Mouse (Mus musculus) MEL (cell line): ENCODE data around the gene Ccdc171. TPM values are rescaled to one million over a fixed set of nuclear protein-coding genes. Genes with fewer than 3 reads are reported as not detected.

Experiments used
- DNase-seq: peaks from one replicate; pipeline ENCODE4 v3.0.0; 2011; ENCODE audit warnings: low read depth, low spot score
- H3K27ac ChIP-seq: 2 replicates; pipeline ENCODE4 v1.5.1; 2012; ENCODE audit warnings: low read depth, mild to moderate bottlenecking, control low read depth, low read length, moderate library complexity; ENCODE audit not compliant: control insufficient read depth
- H3K27me3 ChIP-seq, 2 experiments: fragments of 150-350 bp in 1 of 2; sonication (generic) in 1 of 2; 2 replicates each; pipeline ENCODE4 v1.6.1; 2012; ENCODE audit warnings: low read length in 2 of 2, mild to moderate bottlenecking in 2 of 2, improper control_type of control experiment in 1 of 2, moderate library complexity in 1 of 2; ENCODE audit not compliant: insufficient read depth in 2 of 2, control insufficient read depth in 1 of 2
- H3K36me3 ChIP-seq, 2 experiments: 2 replicates each; pipeline ENCODE4 v1.6.1; 2012 to 2014; ENCODE audit warnings: low read length in 2 of 2, improper control_type of control experiment in 1 of 2, inconsistent platforms in 1 of 2, mild to moderate bottlenecking in 1 of 2; ENCODE audit not compliant: insufficient read depth in 2 of 2, control insufficient read depth in 1 of 2
- H3K4me1 ChIP-seq, 2 experiments: fragments of 150-350 bp in 1 of 2; sonication (generic) in 1 of 2; 2 replicates each; pipeline ENCODE4 v1.6.1; 2012; ENCODE audit warnings: low read length in 2 of 2, improper control_type of control experiment in 1 of 2, mild to moderate bottlenecking in 1 of 2; ENCODE audit not compliant: insufficient read depth in 2 of 2, control insufficient read depth in 1 of 2
- H3K4me3 ChIP-seq, 2 experiments: fragments of 150-350 bp in 1 of 2; sonication (generic) in 1 of 2; 2 replicates each; pipeline ENCODE4 v1.5.1; 2012; ENCODE audit warnings: low read depth in 2 of 2, low read length in 2 of 2, mild to moderate bottlenecking in 2 of 2, moderate library complexity in 2 of 2, control low read depth in 1 of 2, improper control_type of control experiment in 1 of 2; ENCODE audit not compliant: control insufficient read depth in 1 of 2, insufficient read depth in 1 of 2
- H3K79me2 ChIP-seq: 2 replicates; pipeline ENCODE4 v1.6.1; 2012; ENCODE audit warnings: mild to moderate bottlenecking, low read length, moderate library complexity; ENCODE audit not compliant: control insufficient read depth, poor library complexity, insufficient read depth
- H3K9ac ChIP-seq: 2 replicates; pipeline ENCODE4 v1.6.1; 2012; ENCODE audit warnings: low read depth, mild to moderate bottlenecking, control low read depth, low read length, moderate library complexity; ENCODE audit not compliant: control insufficient read depth, poor library complexity, severe bottlenecking
- H3K9me3 ChIP-seq: fragments of 150-350 bp; sonication (generic); replicated peaks from 2 replicates; pipeline ENCODE4 v1.6.1; 2012; ENCODE audit warnings: mild to moderate bottlenecking, low read length, improper control_type of control experiment, moderate library complexity; ENCODE audit not compliant: insufficient read depth
- BHLHE40 ChIP-seq: IDR thresholded peaks from 2 replicates; pipeline ENCODE4 v1.6.1; 2012; ENCODE audit warnings: low read depth, mild to moderate bottlenecking, inconsistent platforms, low read length, improper control_type of control experiment, borderline replicate concordance
- CHD2 ChIP-seq: IDR thresholded peaks from 2 replicates; pipeline ENCODE4 v1.6.1; 2011; ENCODE audit warnings: low read length, improper control_type of control experiment
- E2F4 ChIP-seq: IDR thresholded peaks from 2 replicates; pipeline ENCODE4 v1.6.1; 2011; ENCODE audit warnings: low read depth, low read length, improper control_type of control experiment, borderline replicate concordance
- ELF1 ChIP-seq: IDR thresholded peaks from 2 replicates; pipeline ENCODE4 v1.6.1; 2014; ENCODE audit warnings: low read depth, mild to moderate bottlenecking, inconsistent platforms, low read length, improper control_type of control experiment, moderate library complexity
- ETS1 ChIP-seq: IDR thresholded peaks from 2 replicates; pipeline ENCODE4 v1.6.1; 2012; ENCODE audit warnings: low read depth, mild to moderate bottlenecking, inconsistent platforms, low read length, improper control_type of control experiment, moderate library complexity
- GATA1 ChIP-seq: IDR thresholded peaks from 2 replicates; pipeline ENCODE4 v1.6.1; 2011; ENCODE audit warnings: low read depth, low read length, improper control_type of control experiment
- HCFC1 ChIP-seq: IDR thresholded peaks from 2 replicates; pipeline ENCODE4 v1.6.1; 2012; ENCODE audit warnings: low read depth, mild to moderate bottlenecking, inconsistent platforms, low read length, improper control_type of control experiment, moderate library complexity
- MAFK ChIP-seq: IDR thresholded peaks from 2 replicates; pipeline ENCODE4 v1.6.1; 2011; ENCODE audit warnings: low read depth, mild to moderate bottlenecking, low read length, improper control_type of control experiment, borderline replicate concordance
- MAZ ChIP-seq: IDR thresholded peaks from 2 replicates; pipeline ENCODE4 v1.6.1; 2012; ENCODE audit warnings: low read depth, mild to moderate bottlenecking, inconsistent platforms, low read length, improper control_type of control experiment
- MYB ChIP-seq: IDR thresholded peaks from 2 replicates; pipeline ENCODE4 v1.6.1; 2011; ENCODE audit warnings: mild to moderate bottlenecking, low read depth, low read length, improper control_type of control experiment
- NRF1 ChIP-seq: IDR thresholded peaks from 2 replicates; pipeline ENCODE4 v1.6.1; 2014; ENCODE audit warnings: low read depth, mild to moderate bottlenecking, inconsistent platforms, low read length, improper control_type of control experiment, moderate library complexity; ENCODE audit not compliant: poor library complexity, insufficient read depth, severe bottlenecking
- POLR2A ChIP-seq, 2 experiments: IDR thresholded peaks; 2 replicates each; pipeline ENCODE4 v1.6.1; 2011 to 2012; ENCODE audit warnings: low read length in 2 of 2, mild to moderate bottlenecking in 2 of 2, control low read depth in 1 of 2, improper control_type of control experiment in 1 of 2, low read depth in 1 of 2, moderate library complexity in 1 of 2; ENCODE audit not compliant: control insufficient read depth in 1 of 2, insufficient read depth in 1 of 2, poor library complexity in 1 of 2
- POLR2AphosphoS2 ChIP-seq: IDR thresholded peaks from 2 replicates; pipeline ENCODE4 v1.6.1; 2011; ENCODE audit warnings: low read length, improper control_type of control experiment
- RAD21 ChIP-seq: IDR thresholded peaks from 2 replicates; pipeline ENCODE4 v1.6.1; 2011; ENCODE audit warnings: mild to moderate bottlenecking, low read depth, low read length, improper control_type of control experiment
- RCOR1 ChIP-seq: IDR thresholded peaks from 2 replicates; pipeline ENCODE4 v1.6.1; 2012; ENCODE audit warnings: low read depth, mild to moderate bottlenecking, inconsistent platforms, low read length, improper control_type of control experiment
- TBP ChIP-seq: IDR thresholded peaks from 2 replicates; pipeline ENCODE4 v1.8.0; 2011; ENCODE audit warnings: low read depth, low read length, improper control_type of control experiment
- USF1 ChIP-seq: IDR thresholded peaks from 2 replicates; pipeline ENCODE4 v1.6.1; 2014; ENCODE audit warnings: low read depth, mild to moderate bottlenecking, inconsistent platforms, low read length, improper control_type of control experiment, moderate library complexity
- USF2 ChIP-seq, 2 experiments: IDR thresholded peaks; 2 replicates each; pipeline ENCODE4 v1.6.1; 2011 to 2012; ENCODE audit warnings: improper control_type of control experiment in 2 of 2, low read length in 2 of 2, borderline replicate concordance in 1 of 2, inconsistent platforms in 1 of 2, low read depth in 1 of 2, mild to moderate bottlenecking in 1 of 2; ENCODE audit not compliant: insufficient read depth in 1 of 2
- ZC3H11A ChIP-seq: IDR thresholded peaks from 2 replicates; pipeline ENCODE4 v1.6.1; 2012; ENCODE audit warnings: low read depth, mild to moderate bottlenecking, inconsistent platforms, low read length, improper control_type of control experiment
- ZKSCAN1 ChIP-seq: IDR thresholded peaks from 2 replicates; pipeline ENCODE4 v1.6.1; 2012; ENCODE audit warnings: low read depth, mild to moderate bottlenecking, inconsistent platforms, low read length, improper control_type of control experiment, moderate library complexity
- polyA plus RNA-seq, 2 experiments: library from polyadenylated mRNA; stranded (reverse) in 1 of 2; unstranded in 1 of 2; fragments of >175 nt in 1 of 2; fragments of >200 nt in 1 of 2; gene quantifications; 2 replicates each; pipeline versions ENCODE4 v1.2.1 to v1.2.4; 2012; ENCODE audit warnings: low replicate concordance in 2 of 2, low read depth in 1 of 2; ENCODE audit not compliant: insufficient read length in 2 of 2, insufficient read depth in 1 of 2, missing spikeins in 1 of 2
- total RNA-seq: library from RNA; depleted of rRNA; stranded (reverse); fragments of 300-350 nt; gene quantifications from 2 replicates; pipeline ENCODE4 v1.2.3, GENCODE M21; 2012

Gene Ccdc171
- total and polyA plus RNA-seq, 3 experiments: 1.6 to 1.8 TPM; not detected in 1

DNA sequence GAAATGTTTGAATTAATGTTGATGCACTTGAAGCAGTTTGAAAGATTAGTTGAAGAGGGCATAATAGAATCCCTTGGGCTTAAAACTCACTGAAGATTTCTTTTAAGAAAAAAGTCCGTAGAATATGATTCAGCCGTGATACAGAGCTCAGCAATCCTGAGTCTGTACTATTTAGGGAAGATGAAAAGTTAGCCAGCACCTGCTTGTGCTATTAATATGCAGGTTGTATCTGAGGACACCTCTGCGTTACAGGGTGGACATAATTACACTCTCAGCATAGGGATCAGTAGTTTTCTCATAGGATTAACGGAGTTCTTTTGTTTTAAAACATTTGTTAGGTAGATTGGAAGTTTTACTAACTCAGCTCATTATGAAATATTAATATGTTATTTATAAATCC, 291.6 kb downstream of the Ccdc171 start:
- H3K27me3 ChIP-seq: no peaks in the 10 kb centered on the region
- H3K27ac ChIP-seq: no peak overlapping the region
- H3K36me3 ChIP-seq: no peaks in the 10 kb centered on the region
- TF ChIP-seq MAZ: no peak
- no peak for TF ChIP-seq USF1
- no peak for TF ChIP-seq MAFK
- no peak for TF ChIP-seq BHLHE40
- TF ChIP-seq USF2 (IDR thresholded peaks at IDR 0.05; ENCODE audit: borderline replicate concordance in 1 of 2, insufficient read depth in 1 of 2, low read depth in 1 of 2, low read length in 2 of 2): no peak
- no peak for TF ChIP-seq TBP
- no peak for TF ChIP-seq HCFC1
- TF ChIP-seq CHD2: no peak
- no peak for TF ChIP-seq GATA1
- no peak for TF ChIP-seq ZC3H11A
- no peak for TF ChIP-seq MYB
- no peak overlapping the region for H3K4me3 ChIP-seq
- no peak for DNase-seq
- no peaks in the 10 kb centered on the region for H3K4me1 ChIP-seq
- H3K79me2 ChIP-seq: no peaks in the 10 kb centered on the region
- no peaks in the 10 kb centered on the region for H3K9me3 ChIP-seq
- H3K9ac ChIP-seq: no peak overlapping the region

GRCm38 (mm10) chr4:83829718-83830459, 304.5 kb downstream of the Ccdc171 start:
- no peak overlapping the region for H3K27ac ChIP-seq
- TF ChIP-seq MAZ (no peak), GATA1 (no peak), MYB (no peak), CHD2 (no peak), ZKSCAN1 (no peak), BHLHE40 (no peak), RAD21 (no peak), E2F4 (no peak), POLR2A (IDR thresholded peaks at IDR 0.05; ENCODE audit: control insufficient read depth in 1 of 2, insufficient read depth in 1 of 2, low read depth in 1 of 2, low read length in 2 of 2, poor library complexity in 1 of 2) (no peak), USF1 (no peak), NRF1 (no peak), ETS1 (no peak), POLR2AphosphoS2 (no peak), ELF1 (no peak), RCOR1 (no peak)
- TF ChIP-seq, all 39 proteins: peak for 0

More at GRCm38 (mm10) chr4:83829718-83830459, 304.5 kb downstream of the Ccdc171 start:
- Histone ChIP-seq H3K9ac (no peak overlapping the region), H3K4me3 (no peak overlapping the region), H3K36me3 (no peaks in the 10 kb centered on the region), H3K9me3 (no peaks in the 10 kb centered on the region), H3K27me3 (no peaks in the 10 kb centered on the region), H3K79me2 (no peaks in the 10 kb centered on the region), H3K4me1 (no peaks in the 10 kb centered on the region)
- DNase-seq: no peak
